Mouse (Mus musculus) testis, adult 2 months (tissue): ENCODE results near the gene Polh. TPM values are rescaled to one million over a fixed set of nuclear protein-coding genes. Genes with fewer than 3 reads are reported as not detected.

ENCODE experiments used
- H3K27ac ChIP-seq: fragments of 200-500 bp; 2 replicates; pipeline ENCODE4 v1.5.1; 2012; ENCODE audit warnings: low read depth, low read length; ENCODE audit not compliant: control insufficient read depth, insufficient read depth
- H3K27me3 ChIP-seq: fragments of 200-500 bp; 2 replicates; pipeline ENCODE4 v1.6.1; 2012; ENCODE audit warnings: mild to moderate bottlenecking, low read length, moderate library complexity; ENCODE audit not compliant: control insufficient read depth, insufficient read depth
- H3K36me3 ChIP-seq: fragments of 200-500 bp; 2 replicates; pipeline ENCODE4 v1.6.1; 2012; ENCODE audit warnings: mild to moderate bottlenecking, low read length; ENCODE audit not compliant: control insufficient read depth, insufficient read depth
- H3K4me1 ChIP-seq: fragments of 200-500 bp; 2 replicates; pipeline ENCODE4 v1.6.1; 2012; ENCODE audit warnings: low read length; ENCODE audit not compliant: control insufficient read depth, insufficient read depth
- H3K4me3 ChIP-seq: fragments of 200-500 bp; 2 replicates; pipeline ENCODE4 v1.5.1; 2012; ENCODE audit warnings: low read depth, mild to moderate bottlenecking, low read length, moderate library complexity, mixed read lengths; ENCODE audit not compliant: control insufficient read depth
- CTCF ChIP-seq: fragments of 200-500 bp; IDR thresholded peaks from 2 replicates; pipeline ENCODE4 v1.5.1; 2012; ENCODE audit warnings: low read depth, mild to moderate bottlenecking, inconsistent platforms, low read length, moderate library complexity; ENCODE audit not compliant: control insufficient read depth, insufficient read depth, insufficient replicate concordance
- POLR2A ChIP-seq: fragments of 200-500 bp; IDR thresholded peaks from 2 replicates; pipeline ENCODE4 v1.6.1; 2012; ENCODE audit warnings: low read depth, mild to moderate bottlenecking, inconsistent platforms, low read length, moderate library complexity; ENCODE audit not compliant: control insufficient read depth
- polyA plus RNA-seq: library from polyadenylated mRNA; depleted of rRNA; stranded (reverse); fragments of >200 nt; gene quantifications from 2 replicates; pipeline ENCODE4 v1.2.3, GENCODE M21; 2012

Gene Polh
- polyA plus RNA-seq, 1 experiment: 8.1 TPM

DNA sequence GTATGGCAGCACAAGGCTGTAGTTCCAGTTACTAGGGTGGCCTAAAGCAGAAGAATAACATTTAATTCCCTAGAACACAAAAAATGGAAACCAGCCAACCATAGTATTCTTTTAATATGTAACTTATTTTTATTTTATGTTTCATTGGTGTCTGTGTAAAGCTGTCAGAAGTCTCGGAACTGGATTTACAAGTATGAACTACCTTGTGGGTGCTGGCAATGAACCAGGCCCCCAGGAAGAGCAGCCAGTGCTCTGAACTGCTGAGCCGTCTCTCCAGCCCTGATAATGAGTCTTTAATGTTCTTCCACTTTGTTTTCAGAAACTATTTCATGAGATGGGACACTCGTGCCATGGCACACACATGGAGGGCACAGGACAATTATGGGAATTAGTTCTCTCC, 8.1 kb upstream of the Polh start:
- Histone ChIP-seq H3K4me1 (no peaks in the 10 kb centered on the region), H3K27me3 (no peaks in the 10 kb centered on the region), H3K27ac (no peak overlapping the region), H3K4me3 (no peak overlapping the region), H3K36me3 (peaks cover 2% of the 10 kb centered on the region)
- no peak for TF ChIP-seq CTCF
- no peak for TF ChIP-seq POLR2A

DNA sequence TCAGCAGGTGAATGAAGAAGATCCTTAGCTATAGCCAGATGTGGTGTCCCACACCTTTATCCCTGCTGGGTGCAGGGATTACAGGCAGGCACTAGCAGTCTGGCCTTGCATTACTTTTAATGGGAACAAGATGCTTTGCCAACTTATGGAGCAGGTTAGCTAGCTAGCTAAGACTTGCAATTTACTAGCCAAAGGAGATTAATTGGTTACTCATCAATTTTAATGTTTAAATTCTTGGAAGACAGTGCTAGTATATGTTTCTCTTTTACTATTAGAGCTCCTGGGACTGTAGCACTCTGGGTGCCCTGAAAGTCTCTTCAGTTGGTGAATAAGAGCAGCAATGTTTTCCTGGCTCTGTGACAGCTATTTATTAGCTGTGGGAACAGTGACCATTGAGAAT, 4.2 kb upstream of the Polh start:
- Histone ChIP-seq H3K4me1 (peaks cover 2% of the 10 kb centered on the region), H3K4me3 (no peak overlapping the region), H3K27ac (no peak overlapping the region), H3K36me3 (peaks cover 2% of the 10 kb centered on the region), H3K27me3 (no peaks in the 10 kb centered on the region)
- TF ChIP-seq CTCF (no peak), POLR2A (no peak)

DNA sequence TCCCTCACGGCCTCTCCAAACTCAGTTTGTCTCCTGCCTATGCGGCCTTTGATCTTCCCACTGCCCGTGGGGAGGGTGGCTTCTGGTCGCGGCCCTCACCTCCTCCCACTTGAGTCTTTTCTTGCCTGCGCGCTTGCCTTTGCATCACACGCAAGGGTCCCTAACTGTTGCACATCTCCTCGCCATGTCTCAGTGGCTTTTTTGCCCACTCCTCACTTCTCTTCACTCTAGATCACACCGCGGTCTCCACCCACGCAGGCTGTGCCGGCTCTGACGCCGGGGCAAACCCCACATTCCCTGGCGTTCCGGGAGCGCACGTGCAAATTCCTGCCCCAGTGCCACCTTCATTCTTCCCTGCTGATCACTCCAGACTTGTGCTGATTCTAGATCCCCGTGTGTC, 633 bp upstream of the Polh start:
- Histone ChIP-seq H3K27ac (peak overlapping the region; percentile 91), H3K4me1 (peaks cover 2% of the 10 kb centered on the region), H3K4me3 (peak overlapping the region; percentile 88), H3K27me3 (no peaks in the 10 kb centered on the region), H3K36me3 (peaks cover under 1% of the 10 kb centered on the region)
- TF ChIP-seq CTCF (no peak), POLR2A (no peak)

DNA sequence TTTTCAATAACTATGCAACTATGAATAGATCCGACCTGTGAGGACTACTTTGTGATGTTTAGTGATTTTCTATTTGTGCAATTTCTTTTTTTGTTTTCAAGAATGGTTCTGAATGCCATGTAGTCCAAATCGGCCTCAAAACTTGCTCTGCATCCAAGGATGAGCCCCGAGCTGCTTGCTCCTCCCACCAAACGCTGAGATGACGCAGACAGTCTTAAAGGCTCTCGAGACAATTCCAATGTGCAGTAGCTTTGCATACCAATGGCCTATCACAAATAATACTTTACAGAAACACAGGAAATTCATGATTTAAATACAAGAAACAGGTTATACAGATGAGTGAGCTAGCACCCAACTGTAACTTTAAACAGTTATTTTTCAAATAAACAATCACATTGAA, 1.3 kb downstream of the Polh start:
- TF ChIP-seq CTCF (no peak), POLR2A (no peak)
- Histone ChIP-seq H3K27ac (no peak overlapping the region), H3K4me3 (peak overlapping the region; percentile 64), H3K27me3 (no peaks in the 10 kb centered on the region), H3K4me1 (peaks cover 2% of the 10 kb centered on the region), H3K36me3 (0 out of 2 replicates have a peak, but pooled peaks cover 2% of the 10 kb centered on the region)

DNA sequence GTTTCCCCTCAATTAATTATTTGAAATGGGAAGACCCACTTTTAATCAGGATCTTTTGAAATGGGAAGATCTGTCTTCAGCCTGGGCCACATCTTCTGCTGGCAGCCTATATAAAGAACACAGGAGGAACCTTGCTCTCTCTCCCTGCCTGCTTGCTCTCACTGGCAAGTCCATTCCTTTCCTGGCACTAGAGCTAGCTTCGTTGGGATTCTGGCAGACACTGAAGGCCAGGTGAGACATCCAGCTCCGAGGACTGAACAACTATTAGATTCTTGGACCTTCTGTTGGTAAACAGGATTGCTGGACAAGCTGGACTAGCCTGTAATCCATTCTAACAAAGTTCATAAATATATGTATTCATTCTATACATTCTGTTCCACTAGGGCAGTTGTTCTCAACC, 13.6 kb downstream of the Polh start:
- H3K27ac ChIP-seq: no peak overlapping the region
- no peaks in the 10 kb centered on the region for H3K4me1 ChIP-seq
- no peak for TF ChIP-seq CTCF
- TF ChIP-seq POLR2A: no peak
- peaks cover 11% of the 10 kb centered on the region for H3K36me3 ChIP-seq
- H3K4me3 ChIP-seq: no peak overlapping the region
- H3K27me3 ChIP-seq: no peaks in the 10 kb centered on the region

DNA sequence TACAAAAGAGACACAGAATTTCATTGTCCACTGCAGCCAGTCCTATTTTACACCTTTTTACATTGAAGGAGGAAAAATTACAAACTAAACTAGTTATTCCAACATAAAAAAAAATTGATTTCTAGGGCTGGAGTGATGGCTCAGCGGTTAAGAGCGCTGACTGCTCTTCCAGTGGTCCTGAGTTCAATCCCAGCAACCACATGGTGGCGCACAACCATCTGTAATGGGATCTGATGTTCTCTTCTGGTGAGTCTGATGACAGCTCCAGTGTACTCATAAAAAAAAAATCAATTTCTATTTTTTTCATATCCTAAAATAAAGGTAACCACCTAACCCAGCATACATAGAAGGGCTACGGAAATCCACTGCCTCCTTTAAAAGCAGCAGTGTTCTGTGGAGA, 20.2 kb downstream of the Polh start:
- no peak for TF ChIP-seq CTCF
- no peak for TF ChIP-seq POLR2A
- Histone ChIP-seq H3K27ac (no peak overlapping the region), H3K27me3 (no peaks in the 10 kb centered on the region), H3K4me3 (no peak overlapping the region), H3K36me3 (peaks cover 10% of the 10 kb centered on the region), H3K4me1 (no peaks in the 10 kb centered on the region)

DNA sequence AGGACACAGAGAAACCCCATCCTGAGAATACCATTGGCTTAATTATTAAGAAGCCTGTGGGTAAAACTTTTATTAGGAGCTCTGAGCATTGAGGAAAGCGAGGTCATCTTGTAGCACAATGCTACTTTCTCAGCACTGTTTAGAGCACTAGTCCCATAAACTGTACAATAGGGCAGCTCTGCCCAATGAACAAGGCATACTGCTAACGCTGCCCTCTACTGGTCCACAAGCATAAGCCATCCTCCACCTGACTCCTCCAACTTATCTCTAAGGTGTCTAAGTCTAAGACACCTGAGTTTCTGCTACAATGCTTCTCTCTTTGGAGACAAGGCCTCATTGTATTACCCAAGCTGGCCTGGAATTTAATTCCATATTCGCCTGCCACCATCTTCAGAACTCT, 31.9 kb downstream of the Polh start:
- Histone ChIP-seq H3K36me3 (peaks cover 1% of the 10 kb centered on the region; the same call in 1 of the 2 replicates), H3K4me3 (no peak overlapping the region), H3K27ac (no peak overlapping the region), H3K27me3 (no peaks in the 10 kb centered on the region), H3K4me1 (no peaks in the 10 kb centered on the region)
- TF ChIP-seq POLR2A (no peak), CTCF (no peak; the same call in 1 of the 2 replicates)

DNA sequence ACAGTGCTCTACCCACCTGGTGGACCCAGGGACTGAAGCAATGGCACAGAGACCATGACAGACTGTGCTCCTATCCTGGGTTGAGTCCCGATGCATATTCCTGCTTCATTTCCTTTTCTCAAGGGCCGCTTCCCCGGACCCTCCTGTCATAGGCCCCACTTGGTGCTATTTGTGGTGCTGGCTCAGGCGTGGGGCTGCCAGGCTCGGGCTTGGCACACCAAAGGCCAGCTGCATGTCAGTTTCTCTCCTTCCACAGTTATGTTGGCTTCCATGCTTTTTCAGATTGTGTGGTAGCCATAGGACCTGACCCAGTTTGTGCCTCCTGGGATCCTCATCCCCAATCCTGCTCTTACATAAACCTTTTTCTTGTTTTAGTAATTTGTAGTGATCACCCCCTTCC, 33.7 kb downstream of the Polh start:
- no peaks in the 10 kb centered on the region; the same call in 1 of the 2 replicates for H3K36me3 ChIP-seq
- no peaks in the 10 kb centered on the region for H3K27me3 ChIP-seq
- TF ChIP-seq CTCF (no peak), POLR2A (no peak)
- H3K27ac ChIP-seq: no peak overlapping the region
- H3K4me3 ChIP-seq: no peak overlapping the region
- H3K4me1 ChIP-seq: no peaks in the 10 kb centered on the region
